30 mouse cellular contexts compared by ENCODE assay signal in genomic region chr1:92982931-92983605, GRCm38 (mm10). TPM values are rescaled to one million over a fixed set of nuclear protein-coding genes. Genes with fewer than 3 reads are reported as not detected.
DNase-seq lines count a peak whose midpoint lies in the region.
"Had no signal": no experiment of that assay in that cellular context is flagged by ENCODE, and none has a peak within 500 bp of the region (broad histone marks: within the 10 kb centered on the region; RNA-seq: fewer than 3 reads in every experiment).

No protein-coding gene starts in this region.

- peak; percentile 0 for DNase-seq in adrenal gland, adult 2 months
- DNase-seq in adrenal gland, postnatal 25 days, result no peak
- DNase-seq in cerebellum, postnatal 10 days, result peak; percentile 39 to 42
- no peak for DNase-seq in cerebellum, adult 11-12 months
- DNase-seq in cerebellum, postnatal 36 days, result peak; percentile 29 to 30
- DNase-seq in cerebellum, adult 9-10 months, result no peak
- DNase-seq: adrenal gland, postnatal 10 days; forebrain, postnatal 0 days; gastrocnemius, adult 2 months; gastrocnemius, postnatal 14 days; heart, adult 18-20 months; heart, postnatal 14 days; heart, postnatal 4 days; kidney, adult 18-20 months; kidney, adult 9 months had no signal

RNA-seq across cellular contexts. Expression of gene Aqp12, which starts 23.1 kb away (rescaled TPM):
- under 1 TPM in 1 of 2 experiments, not detected in 1; 0.26 TPM for total RNA-seq in adrenal gland, adult 2 months (2021)
- not detected in 2 replicates for polyA plus RNA-seq in adrenal gland, adult 2 months (2012; rRNA removed)
- not detected in 2 replicates for total RNA-seq in adrenal gland, postnatal 25 days (2021)
- total RNA-seq: common myeloid progenitor, adult 5-6 weeks; ES-E14; forebrain, postnatal 0 days; gastrocnemius, adult 2 months; gastrocnemius, postnatal 14 days; gastrocnemius, postnatal 4 days; heart, adult 18-20 months; heart, postnatal 14 days; heart, postnatal 4 days; hindbrain, postnatal 0 days had no signal
- polyA plus RNA-seq: activated CD4-positive, CD25-positive, alpha-beta regulatory T cell, adult 4 months; embryonic facial prominence, embryonic 12.5 days; embryonic facial prominence, embryonic 15.5 days; forebrain, embryonic 11.5 days; forebrain, embryonic 14.5 days; forebrain, postnatal 0 days; frontal cortex, adult 2 months; heart, embryonic 12.5 days; heart, embryonic 15.5 days; hindbrain, embryonic 11.5 days; hindbrain, embryonic 14.5 days; hindbrain, postnatal 0 days; inflammation-experienced regulatory T-cells, adult 6 months had no signal

RNA-seq across cellular contexts. Expression of gene Gpr35, which starts 32.4 kb away (rescaled TPM):
- total RNA-seq in adrenal gland, adult 2 months (2021), result 1 to 10 TPM in 1 of 2 experiments, under 1 TPM in 1; 0.76 to 2.2 TPM
- polyA plus RNA-seq in adrenal gland, adult 2 months (2012; rRNA removed), result 1.2 and 2.1 TPM in 2 replicates
- 0.33 and 0.49 TPM in 2 replicates for total RNA-seq in adrenal gland, postnatal 25 days (2021)
- polyA plus RNA-seq: hindbrain, embryonic 11.5 days had no signal

RNA-seq across cellular contexts. Expression of gene Capn10, which starts 48.9 kb away (rescaled TPM):
- total RNA-seq in adrenal gland, adult 2 months (2021), result 10 to 100 TPM; 16.1 to 18.3 TPM
- polyA plus RNA-seq in adrenal gland, adult 2 months (2012; rRNA removed), result 45.9 and 50.7 TPM in 2 replicates
- total RNA-seq in adrenal gland, postnatal 25 days (2021), result 25.3 and 28.8 TPM in 2 replicates

Comparison
In these comparisons a context has a peak if more than half of its experiments do, and no peak if none do; other contexts are left out.
1. DNase-seq: peak in adrenal gland, adult 2 months (single experiment), cerebellum, postnatal 10 days (2 of 2) and cerebellum, postnatal 36 days (2 of 2); none in adrenal gland, postnatal 25 days (single experiment), cerebellum, adult 11-12 months (single experiment) and cerebellum, adult 9-10 months (single experiment).